Mouse (Mus musculus) testis, adult 2 months (tissue): ENCODE results near the gene Gm15557. TPM values are rescaled to one million over a fixed set of nuclear protein-coding genes. Genes with fewer than 3 reads are reported as not detected.

Experiments used
- H3K27ac ChIP-seq: fragments of 200-500 bp; 2 replicates; pipeline ENCODE4 v1.5.1; 2012; ENCODE audit warnings: low read depth, low read length; ENCODE audit not compliant: control insufficient read depth, insufficient read depth
- H3K27me3 ChIP-seq: fragments of 200-500 bp; 2 replicates; pipeline ENCODE4 v1.6.1; 2012; ENCODE audit warnings: mild to moderate bottlenecking, low read length, moderate library complexity; ENCODE audit not compliant: control insufficient read depth, insufficient read depth
- H3K36me3 ChIP-seq: fragments of 200-500 bp; 2 replicates; pipeline ENCODE4 v1.6.1; 2012; ENCODE audit warnings: mild to moderate bottlenecking, low read length; ENCODE audit not compliant: control insufficient read depth, insufficient read depth
- H3K4me1 ChIP-seq: fragments of 200-500 bp; 2 replicates; pipeline ENCODE4 v1.6.1; 2012; ENCODE audit warnings: low read length; ENCODE audit not compliant: control insufficient read depth, insufficient read depth
- H3K4me3 ChIP-seq: fragments of 200-500 bp; 2 replicates; pipeline ENCODE4 v1.5.1; 2012; ENCODE audit warnings: low read depth, mild to moderate bottlenecking, low read length, moderate library complexity, mixed read lengths; ENCODE audit not compliant: control insufficient read depth
- CTCF ChIP-seq: fragments of 200-500 bp; IDR thresholded peaks from 2 replicates; pipeline ENCODE4 v1.5.1; 2012; ENCODE audit warnings: low read depth, mild to moderate bottlenecking, inconsistent platforms, low read length, moderate library complexity; ENCODE audit not compliant: control insufficient read depth, insufficient read depth, insufficient replicate concordance
- POLR2A ChIP-seq: fragments of 200-500 bp; IDR thresholded peaks from 2 replicates; pipeline ENCODE4 v1.6.1; 2012; ENCODE audit warnings: low read depth, mild to moderate bottlenecking, inconsistent platforms, low read length, moderate library complexity; ENCODE audit not compliant: control insufficient read depth
- polyA plus RNA-seq: library from polyadenylated mRNA; depleted of rRNA; stranded (reverse); fragments of >200 nt; gene quantifications from 2 replicates; pipeline ENCODE4 v1.2.3, GENCODE M21; 2012

The Gm15557 gene
- polyA plus RNA-seq, 1 experiment, result 0.19 TPM

- H3K27ac ChIP-seq, result no peak overlapping the region
- H3K4me1 ChIP-seq, result no peaks in the 10 kb centered on the region; the same call in 1 of the 2 replicates
- H3K4me3 ChIP-seq, result peak overlapping the region; percentile 96
- no peaks in the 10 kb centered on the region for H3K36me3 ChIP-seq
- H3K27me3 ChIP-seq, result no peaks in the 10 kb centered on the region
- TF ChIP-seq CTCF, result no peak
- no peak for TF ChIP-seq POLR2A
Measured at GRCm38 (mm10) chr2:155928711-155929345, 11.7 kb upstream of the Gm15557 start.

- peak within 1 kb of the TSS; percentile 98 for H3K27ac ChIP-seq
- no peaks in the 10 kb centered on the region for H3K36me3 ChIP-seq
- H3K27me3 ChIP-seq, result no peaks in the 10 kb centered on the region
- H3K4me3 ChIP-seq, result peak within 1 kb of the TSS; percentile 96
- TF ChIP-seq POLR2A, result peak; percentile 98
- TF ChIP-seq CTCF, result no peak
- no peaks in the 10 kb centered on the region; the same call in 1 of the 2 replicates for H3K4me1 ChIP-seq
Measured at GRCm38 (mm10) chr2:155929531-155930442, 10.7 kb upstream of the Gm15557 start, which contains the start of gene Uqcc1. Uqcc1 (minus strand) TSS chr2:155930310.

DNA sequence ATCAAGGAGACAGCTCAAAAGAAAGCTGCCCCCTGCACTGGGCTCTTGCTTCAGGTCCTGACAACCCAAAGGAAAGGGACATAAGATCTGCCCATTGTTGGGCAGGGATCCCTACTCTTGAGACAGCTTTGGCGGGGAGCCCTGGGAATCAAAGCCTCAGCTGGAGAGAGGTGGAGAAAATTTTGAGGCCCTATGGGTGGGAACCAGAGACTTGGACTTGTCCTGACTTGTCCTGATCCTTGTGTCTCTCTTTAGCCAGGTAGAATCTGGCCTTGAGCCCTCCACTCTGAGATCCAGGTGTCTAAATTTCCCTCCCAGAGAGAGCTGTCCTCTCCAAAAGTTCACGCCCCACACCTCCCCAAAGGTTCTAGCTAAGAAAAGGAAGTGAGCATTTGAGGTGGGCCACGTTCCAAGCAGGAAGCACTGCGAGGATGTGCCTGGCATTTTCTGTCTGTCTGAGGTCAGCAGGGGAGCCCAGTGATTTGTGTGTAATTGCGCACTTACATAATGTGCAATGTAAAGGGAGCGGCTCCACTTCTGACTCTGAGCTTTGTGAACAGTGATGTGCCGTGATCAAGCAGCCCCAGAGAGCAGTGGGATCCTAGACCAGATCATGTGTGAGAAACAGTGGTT is 515 bp upstream of the Gm15557 start:
- peaks cover 15% of the 10 kb centered on the region for H3K4me1 ChIP-seq
- no peak overlapping the region for H3K27ac ChIP-seq
- H3K4me3 ChIP-seq, result no peak overlapping the region
- H3K36me3 ChIP-seq, result no peaks in the 10 kb centered on the region
- H3K27me3 ChIP-seq, result no peaks in the 10 kb centered on the region
- TF ChIP-seq POLR2A, result no peak
- TF ChIP-seq CTCF, result no peak

DNA sequence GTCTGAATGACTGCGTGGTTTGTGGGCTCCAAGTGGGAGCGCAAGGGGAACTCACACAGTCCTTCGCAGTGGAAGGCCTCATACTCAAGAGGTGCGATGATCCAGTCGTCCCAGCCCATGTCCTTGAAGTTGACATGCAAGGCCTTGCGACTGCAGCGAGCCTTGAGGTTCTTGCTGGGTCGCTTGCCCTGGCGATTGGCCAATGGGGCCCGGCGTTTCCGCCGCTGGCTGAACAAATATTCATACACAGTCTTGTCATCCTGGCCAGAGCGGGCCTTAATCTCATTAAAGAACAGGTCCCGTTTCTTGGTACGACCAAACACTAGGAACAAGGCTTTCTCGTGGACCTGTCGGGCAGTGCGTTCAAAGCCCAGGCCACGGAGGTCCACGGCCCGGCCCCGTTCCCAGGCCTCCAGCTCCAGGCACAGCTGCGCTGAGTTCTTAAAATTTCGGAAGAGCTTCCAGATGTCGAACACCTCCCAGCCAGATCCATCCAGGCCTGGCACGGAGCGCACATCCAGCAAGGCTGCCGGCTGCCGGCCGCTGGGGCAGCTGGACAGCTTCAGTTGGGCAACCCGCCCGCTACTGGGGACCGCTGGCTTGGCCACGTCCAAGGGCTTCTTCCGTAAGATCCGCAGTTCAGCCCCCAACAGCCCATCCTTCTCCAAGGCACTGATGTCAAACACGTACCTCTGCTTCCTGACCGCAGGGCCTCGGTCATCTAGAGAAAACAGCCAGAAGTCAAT is 1.3 kb downstream of the Gm15557 start:
- Histone ChIP-seq H3K4me1 (peaks cover 15% of the 10 kb centered on the region), H3K27ac (no peak overlapping the region), H3K4me3 (peak overlapping the region; percentile 40), H3K27me3 (no peaks in the 10 kb centered on the region), H3K36me3 (no peaks in the 10 kb centered on the region)
- TF ChIP-seq CTCF (no peak), POLR2A (no peak)

DNA sequence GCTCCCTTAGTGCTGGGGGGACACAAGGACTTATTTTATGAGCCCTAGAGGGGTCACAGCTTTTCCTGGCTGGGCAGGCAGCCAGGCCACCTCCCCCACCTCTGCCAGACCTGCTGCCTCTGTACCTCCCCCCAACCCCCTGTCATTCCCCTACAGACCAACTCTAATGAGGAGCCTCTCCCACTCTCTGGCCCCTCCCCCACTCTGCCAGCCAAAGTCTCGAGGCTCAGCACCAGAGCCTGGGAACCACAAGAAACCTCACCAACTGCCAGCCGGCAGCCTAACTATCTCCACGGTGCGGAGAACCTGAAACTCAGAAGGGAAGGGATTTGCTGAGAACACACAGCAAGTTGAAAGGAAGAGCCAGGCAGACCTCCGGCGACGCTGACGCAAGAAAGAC is 2.9 kb downstream of the Gm15557 start:
- Histone ChIP-seq H3K4me3 (peak overlapping the region; percentile 53), H3K27ac (no peak overlapping the region)

GRCm38 (mm10) chr2:155944685-155945084 is 4.2 kb downstream of the Gm15557 start:
- no peaks in the 10 kb centered on the region for H3K36me3 ChIP-seq
- TF ChIP-seq CTCF, result no peak
- no peak for TF ChIP-seq POLR2A
- peak overlapping the region; percentile 53 for H3K4me3 ChIP-seq
- H3K27me3 ChIP-seq, result no peaks in the 10 kb centered on the region
- H3K4me1 ChIP-seq, result peaks cover 15% of the 10 kb centered on the region
- H3K27ac ChIP-seq, result no peak overlapping the region

More for the DNA sequence above, 2.9 kb downstream of the Gm15557 start:
- H3K36me3 ChIP-seq, result no peaks in the 10 kb centered on the region
- TF ChIP-seq CTCF (no peak), POLR2A (no peak)
- H3K4me1 ChIP-seq, result peaks cover 15% of the 10 kb centered on the region
- H3K27me3 ChIP-seq, result no peaks in the 10 kb centered on the region
